19 mouse cellular contexts compared by ENCODE assay signal in genomic region chr6:51339301-51339700, GRCm38 (mm10).
"Had no signal": no experiment of that assay in that cellular context is flagged by ENCODE, and none has a peak within 500 bp of the region (broad histone marks: within the 10 kb centered on the region; RNA-seq: fewer than 3 reads in every experiment).

No protein-coding gene starts in this region.

- H3K4me2 ChIP-seq: lung, embryonic 14.5 days; midbrain, embryonic 12.5 days; neural tube, embryonic 13.5 days; neural tube, embryonic 15.5 days; stomach, embryonic 15.5 days had no signal

- H3K27ac ChIP-seq: midbrain, embryonic 10.5 days; midbrain, embryonic 12.5 days; neural tube, embryonic 13.5 days; neural tube, embryonic 15.5 days; stomach, embryonic 15.5 days; stomach, postnatal 0 days had no signal

- H3K9ac ChIP-seq: lung, embryonic 14.5 days; midbrain, embryonic 12.5 days; neural tube, embryonic 13.5 days; neural tube, embryonic 15.5 days; stomach, embryonic 15.5 days had no signal

- H3K36me3 ChIP-seq: midbrain, embryonic 10.5 days; midbrain, embryonic 12.5 days; neural tube, embryonic 13.5 days; neural tube, embryonic 15.5 days; stomach, embryonic 15.5 days had no signal

- H3K9me3 ChIP-seq: midbrain, embryonic 10.5 days; midbrain, embryonic 12.5 days; neural tube, embryonic 13.5 days; neural tube, embryonic 15.5 days; stomach, embryonic 15.5 days had no signal

- DNase-seq: lung, adult 18-20 months; lung, embryonic 14.5 days; lung, postnatal 14 days; lung, postnatal 4 days; midbrain, embryonic 14.5 days; retina, postnatal 1 day; right cerebral cortex, adult 18-20 months; right cerebral cortex, postnatal 14 days; thymus, adult 2 months; thymus, postnatal 25 days; thymus, postnatal 4 days had no signal

- H3K27me3 ChIP-seq: midbrain, embryonic 12.5 days; neural tube, embryonic 13.5 days; neural tube, embryonic 15.5 days; stomach, embryonic 15.5 days had no signal

- H3K4me3 ChIP-seq: midbrain, embryonic 10.5 days; midbrain, embryonic 12.5 days; myocyte; neural tube, embryonic 13.5 days; neural tube, embryonic 15.5 days; stomach, embryonic 15.5 days had no signal

- ATAC-seq: midbrain, embryonic 16.5 days had no signal
